Mouse (Mus musculus): ENCODE measurements at regions not wholly inside any gene's neighbourhood (a gene's known extent, or its start where the extent isn't known, plus 50 kb on each side); places are given as distances from the start of the nearest gene placed in this dataset.

GRCm38 (mm10) chr10:99678096-99678495, 81.4 kb downstream of the Csl start:
- no peak overlapping the region for H3K27ac ChIP-seq (ENCODE audit: low read depth, low read length)

GRCm38 (mm10) chr10:99679813-99680212, 79.6 kb downstream of the Csl start:
- H3K9me3 ChIP-seq (ENCODE audit: control insufficient read depth, low read length) = no peaks in the 10 kb centered on the region
- no peak overlapping the region for H3K4me2 ChIP-seq
- H3K9ac ChIP-seq (ENCODE audit: low read depth, low read length) = no peak overlapping the region
- no peaks in the 10 kb centered on the region for H3K36me3 ChIP-seq (ENCODE audit: control insufficient read depth, insufficient read depth, low read length)
- no peak overlapping the region for H3K4me3 ChIP-seq (ENCODE audit: low read depth, low read length)
- DNase-seq (ENCODE audit: low spot score) (no peak), ATAC-seq (replicated peaks; ENCODE audit: low FRiP score) (no peak)
- no peak overlapping the region for H3K27ac ChIP-seq (ENCODE audit: low read depth, low read length)
- no peaks in the 10 kb centered on the region for H3K4me1 ChIP-seq (replicated peaks; ENCODE audit: control insufficient read depth, insufficient read depth, low read length)
- WGBS = 68% methylated on average over 6 of the region's 6 CpGs
- H3K27me3 ChIP-seq (replicated peaks; ENCODE audit: control insufficient read depth, insufficient read depth, low read length) = no peaks in the 10 kb centered on the region

More at GRCm38 (mm10) chr10:99678096-99678495, 81.4 kb downstream of the Csl start:
- Histone ChIP-seq H3K4me3 (ENCODE audit: low read depth, low read length) (no peak overlapping the region), H3K4me1 (replicated peaks; ENCODE audit: control insufficient read depth, insufficient read depth, low read length) (no peaks in the 10 kb centered on the region), H3K9ac (ENCODE audit: low read depth, low read length) (no peak overlapping the region), H3K9me3 (ENCODE audit: control insufficient read depth, low read length) (no peaks in the 10 kb centered on the region), H3K27me3 (replicated peaks; ENCODE audit: control insufficient read depth, insufficient read depth, low read length) (no peaks in the 10 kb centered on the region), H3K4me2 (no peak overlapping the region), H3K36me3 (ENCODE audit: control insufficient read depth, insufficient read depth, low read length) (no peaks in the 10 kb centered on the region)
- WGBS = 77% methylated on average over 9 of the region's 9 CpGs
- DNase-seq (ENCODE audit: low spot score) (no peak), ATAC-seq (replicated peaks; ENCODE audit: low FRiP score) (no peak)

GRCm38 (mm10) chr10:99681932-99682331, 77.5 kb downstream of the Csl start:
- Histone ChIP-seq H3K9ac (ENCODE audit: low read depth, low read length) (no peak overlapping the region), H3K27me3 (replicated peaks; ENCODE audit: control insufficient read depth, insufficient read depth, low read length) (no peaks in the 10 kb centered on the region), H3K4me3 (ENCODE audit: low read depth, low read length) (no peak overlapping the region), H3K36me3 (ENCODE audit: control insufficient read depth, insufficient read depth, low read length) (no peaks in the 10 kb centered on the region), H3K4me1 (replicated peaks; ENCODE audit: control insufficient read depth, insufficient read depth, low read length) (no peaks in the 10 kb centered on the region), H3K27ac (ENCODE audit: low read depth, low read length) (no peak overlapping the region), H3K9me3 (ENCODE audit: control insufficient read depth, low read length) (no peaks in the 10 kb centered on the region), H3K4me2 (no peak overlapping the region)
- WGBS = 72% methylated on average over 4 of the region's 4 CpGs
- ATAC-seq (replicated peaks; ENCODE audit: low FRiP score) = no peak
- no peak for DNase-seq (ENCODE audit: low spot score)

- WGBS = 84% methylated on average over 9 of the region's 9 CpGs
- Histone ChIP-seq H3K9ac (ENCODE audit: low read depth, low read length) (no peak overlapping the region), H3K27me3 (replicated peaks; ENCODE audit: control insufficient read depth, insufficient read depth, low read length) (no peaks in the 10 kb centered on the region), H3K4me1 (replicated peaks; ENCODE audit: control insufficient read depth, insufficient read depth, low read length) (no peaks in the 10 kb centered on the region), H3K4me2 (no peak overlapping the region), H3K9me3 (ENCODE audit: control insufficient read depth, low read length) (no peaks in the 10 kb centered on the region), H3K27ac (ENCODE audit: low read depth, low read length) (no peak overlapping the region), H3K36me3 (ENCODE audit: control insufficient read depth, insufficient read depth, low read length) (no peaks in the 10 kb centered on the region), H3K4me3 (ENCODE audit: low read depth, low read length) (no peak overlapping the region)
- DNase-seq (ENCODE audit: low spot score) (no peak), ATAC-seq (replicated peaks; ENCODE audit: low FRiP score) (no peak)
Measured at GRCm38 (mm10) chr10:99682350-99682749, 77.1 kb downstream of the Csl start.

- WGBS = 62% methylated on average over 3 of the region's 3 CpGs
- no peak for ATAC-seq (replicated peaks; ENCODE audit: low FRiP score)
Measured at GRCm38 (mm10) chr10:99683310-99683709, 76.1 kb downstream of the Csl start.

GRCm38 (mm10) chr10:99685911-99686310, 73.5 kb downstream of the Csl start:
- ATAC-seq (replicated peaks; ENCODE audit: low FRiP score) (no peak), DNase-seq (ENCODE audit: low spot score) (no peak)
- no peaks in the 10 kb centered on the region for H3K27me3 ChIP-seq (replicated peaks; ENCODE audit: control insufficient read depth, insufficient read depth, low read length)
- H3K4me3 ChIP-seq (ENCODE audit: low read depth, low read length) = no peak overlapping the region
- WGBS = 59% methylated on average over 5 of the region's 5 CpGs
- H3K27ac ChIP-seq (ENCODE audit: low read depth, low read length) = no peak overlapping the region
- no peaks in the 10 kb centered on the region for H3K9me3 ChIP-seq (ENCODE audit: control insufficient read depth, low read length)
- H3K4me1 ChIP-seq (replicated peaks; ENCODE audit: control insufficient read depth, insufficient read depth, low read length) = no peaks in the 10 kb centered on the region
- H3K36me3 ChIP-seq (ENCODE audit: control insufficient read depth, insufficient read depth, low read length) = no peaks in the 10 kb centered on the region
- no peak overlapping the region for H3K9ac ChIP-seq (ENCODE audit: low read depth, low read length)
- H3K4me2 ChIP-seq = no peak overlapping the region

More at GRCm38 (mm10) chr10:99683310-99683709, 76.1 kb downstream of the Csl start:
- Histone ChIP-seq H3K4me3 (ENCODE audit: low read depth, low read length) (no peak overlapping the region), H3K27me3 (replicated peaks; ENCODE audit: control insufficient read depth, insufficient read depth, low read length) (no peaks in the 10 kb centered on the region), H3K9ac (ENCODE audit: low read depth, low read length) (no peak overlapping the region), H3K36me3 (ENCODE audit: control insufficient read depth, insufficient read depth, low read length) (no peaks in the 10 kb centered on the region), H3K27ac (ENCODE audit: low read depth, low read length) (no peak overlapping the region), H3K9me3 (ENCODE audit: control insufficient read depth, low read length) (no peaks in the 10 kb centered on the region), H3K4me2 (no peak overlapping the region), H3K4me1 (replicated peaks; ENCODE audit: control insufficient read depth, insufficient read depth, low read length) (no peaks in the 10 kb centered on the region)
- no peak for DNase-seq (ENCODE audit: low spot score)

- DNase-seq (ENCODE audit: low spot score) (no peak), ATAC-seq (replicated peaks; ENCODE audit: low FRiP score) (no peak)
- no peaks in the 10 kb centered on the region for H3K9me3 ChIP-seq (ENCODE audit: control insufficient read depth, low read length)
- H3K4me3 ChIP-seq (ENCODE audit: low read depth, low read length) = no peak overlapping the region
- no peak overlapping the region for H3K4me2 ChIP-seq
- no peaks in the 10 kb centered on the region for H3K4me1 ChIP-seq (replicated peaks; ENCODE audit: control insufficient read depth, insufficient read depth, low read length)
- no peaks in the 10 kb centered on the region for H3K36me3 ChIP-seq (ENCODE audit: control insufficient read depth, insufficient read depth, low read length)
- 61% methylated on average over 4 of the region's 4 CpGs for WGBS
- no peak overlapping the region for H3K27ac ChIP-seq (ENCODE audit: low read depth, low read length)
- no peak overlapping the region for H3K9ac ChIP-seq (ENCODE audit: low read depth, low read length)
- no peaks in the 10 kb centered on the region for H3K27me3 ChIP-seq (replicated peaks; ENCODE audit: control insufficient read depth, insufficient read depth, low read length)
Measured at GRCm38 (mm10) chr10:99687011-99687410, 72.4 kb downstream of the Csl start.

GRCm38 (mm10) chr10:99697696-99698095, 61.8 kb downstream of the Csl start:
- WGBS = 79% methylated on average over 8 of the region's 8 CpGs
- no peaks in the 10 kb centered on the region for H3K9me3 ChIP-seq (ENCODE audit: control insufficient read depth, low read length)
- H3K4me1 ChIP-seq (replicated peaks; ENCODE audit: control insufficient read depth, insufficient read depth, low read length) = no peaks in the 10 kb centered on the region
- no peak overlapping the region for H3K4me2 ChIP-seq
- H3K4me3 ChIP-seq (ENCODE audit: low read depth, low read length) = no peak overlapping the region
- H3K9ac ChIP-seq (ENCODE audit: low read depth, low read length) = no peak overlapping the region
- no peak overlapping the region for H3K27ac ChIP-seq (ENCODE audit: low read depth, low read length)
- DNase-seq (ENCODE audit: low spot score) = no peak
- H3K27me3 ChIP-seq (replicated peaks; ENCODE audit: control insufficient read depth, insufficient read depth, low read length) = no peaks in the 10 kb centered on the region
- H3K36me3 ChIP-seq (ENCODE audit: control insufficient read depth, insufficient read depth, low read length) = no peaks in the 10 kb centered on the region
- ATAC-seq (replicated peaks; ENCODE audit: low FRiP score) = no peak

- no peak overlapping the region for H3K9ac ChIP-seq (ENCODE audit: low read depth, low read length)
- no peaks in the 10 kb centered on the region for H3K27me3 ChIP-seq (replicated peaks; ENCODE audit: control insufficient read depth, insufficient read depth, low read length)
- 61% methylated on average over 3 of the region's 3 CpGs for WGBS
- no peaks in the 10 kb centered on the region for H3K4me1 ChIP-seq (replicated peaks; ENCODE audit: control insufficient read depth, insufficient read depth, low read length)
- no peak overlapping the region for H3K4me3 ChIP-seq (ENCODE audit: low read depth, low read length)
- DNase-seq (ENCODE audit: low spot score) = no peak
- H3K36me3 ChIP-seq (ENCODE audit: control insufficient read depth, insufficient read depth, low read length) = no peaks in the 10 kb centered on the region
- no peak for ATAC-seq (replicated peaks; ENCODE audit: low FRiP score)
- H3K4me2 ChIP-seq = no peak overlapping the region
- no peak overlapping the region for H3K27ac ChIP-seq (ENCODE audit: low read depth, low read length)
- H3K9me3 ChIP-seq (ENCODE audit: control insufficient read depth, low read length) = no peaks in the 10 kb centered on the region
Measured at GRCm38 (mm10) chr10:99699498-99699897, 60.0 kb downstream of the Csl start.

All from liver, embryonic 11.5 days (tissue).